Mouse (Mus musculus): ENCODE results near the gene Ccdc125. TPM values are rescaled to one million over a fixed set of nuclear protein-coding genes. Genes with fewer than 3 reads are reported as not detected.

Gene Ccdc125
- under 1 TPM; 0.02 to 0.12 TPM for polyA plus RNA-seq (2012; fragmentation: generic; extraction: Trizol)

GRCm38 (mm10) chr13:100669291-100670022 is at the start of gene Ccdc125:
Ccdc125 (plus strand) TSS chr13:100669717.

GRCm38 (mm10) chr13:100650550-100651438 is 18.7 kb upstream of the Ccdc125 start, which contains the start of the genes Ak6 and Rad17:
Ak6 (plus strand) TSS chr13:100650979.
Rad17 (minus strand) TSS chr13:100651051.

GRCm38 (mm10) chr13:100651439-100652186 is 17.9 kb upstream of the Ccdc125 start, which contains the start of gene Taf9:
Taf9 (plus strand) TSS chr13:100651579.

GRCm38 (mm10) chr13:100730861-100731176 is 61.3 kb downstream of the Ccdc125 start, which contains the start of gene Cdk7:
Cdk7 (minus strand) TSS chr13:100730939.

GRCm38 (mm10) chr13:100744036-100744744 is 74.7 kb downstream of the Ccdc125 start, which contains the start of gene Mrps36:
Mrps36 (minus strand) TSS chr13:100744659.

Other genes with a start within 250 kb of the Ccdc125 start
- under 1 TPM in 1 of 2 experiments, not detected in 1; 0.02 TPM for gene Naip1, start 216.8 kb upstream of the Ccdc125 start, polyA plus RNA-seq (2012; fragmentation: generic; extraction: Trizol)
- gene Gtf2h2, start 177.1 kb upstream of the Ccdc125 start, polyA plus RNA-seq (2012; fragmentation: generic; extraction: Trizol): 10 to 100 TPM in 1 of 2 experiments, 1 to 10 TPM in 1; 1.3 to 12.3 TPM
- gene Ocln, start 117.0 kb upstream of the Ccdc125 start, polyA plus RNA-seq (2012; fragmentation: generic; extraction: Trizol): not detected
- gene Marveld2, start 52.7 kb upstream of the Ccdc125 start, polyA plus RNA-seq (2012; fragmentation: generic; extraction: Trizol): under 1 TPM in 1 of 2 experiments, not detected in 1; 0.05 TPM
- gene Ak6, start 18.7 kb upstream of the Ccdc125 start, polyA plus RNA-seq (2012; fragmentation: generic; extraction: Trizol): 10 to 100 TPM; 21.5 to 75.0 TPM
- gene Rad17, start 18.7 kb upstream of the Ccdc125 start, polyA plus RNA-seq (2012; fragmentation: generic; extraction: Trizol): 1 to 10 TPM in 1 of 2 experiments, under 1 TPM in 1; 0.62 to 3.4 TPM
- gene Taf9, start 18.1 kb upstream of the Ccdc125 start, polyA plus RNA-seq (2012; fragmentation: generic; extraction: Trizol): 1 to 10 TPM in 1 of 2 experiments, under 1 TPM in 1; 0.95 to 6.8 TPM
- gene Cdk7, start 61.2 kb downstream of the Ccdc125 start, polyA plus RNA-seq (2012; fragmentation: generic; extraction: Trizol): 10 to 100 TPM in 1 of 2 experiments, 1 to 10 TPM in 1; 3.5 to 20.1 TPM
- 100 to 1,000 TPM; 112 to 125 TPM for gene Mrps36, start 74.9 kb downstream of the Ccdc125 start, polyA plus RNA-seq (2012; fragmentation: generic; extraction: Trizol)
- 10 to 100 TPM in 1 of 2 experiments, 1 to 10 TPM in 1; 7.1 to 12.2 TPM for gene Cenph, start 106.2 kb downstream of the Ccdc125 start, polyA plus RNA-seq (2012; fragmentation: generic; extraction: Trizol)
- 10 to 100 TPM; 22.2 to 86.0 TPM for gene Ccnb1, start 116.9 kb downstream of the Ccdc125 start, polyA plus RNA-seq (2012; fragmentation: generic; extraction: Trizol)
- 10 to 100 TPM in 1 of 2 experiments, 1 to 10 TPM in 1; 3.2 to 19.2 TPM for gene Slc30a5, start 163.7 kb downstream of the Ccdc125 start, polyA plus RNA-seq (2012; fragmentation: generic; extraction: Trizol)

Measured in C3H10T1/2 (cell line).